Mouse (Mus musculus) B cell, adult 2 months (primary cell): ENCODE data around the gene Ift20.
"Not testable (repeated sequence)": the region's sequence is repeated elsewhere in the genome, so short reads cannot be mapped to it uniquely, and the experiment has no call there.

Experiments
- DNase-seq, 2 experiments: peaks; one replicate each; pipeline ENCODE4 v3.0.0; 2022

Ift20 gene

DNA sequence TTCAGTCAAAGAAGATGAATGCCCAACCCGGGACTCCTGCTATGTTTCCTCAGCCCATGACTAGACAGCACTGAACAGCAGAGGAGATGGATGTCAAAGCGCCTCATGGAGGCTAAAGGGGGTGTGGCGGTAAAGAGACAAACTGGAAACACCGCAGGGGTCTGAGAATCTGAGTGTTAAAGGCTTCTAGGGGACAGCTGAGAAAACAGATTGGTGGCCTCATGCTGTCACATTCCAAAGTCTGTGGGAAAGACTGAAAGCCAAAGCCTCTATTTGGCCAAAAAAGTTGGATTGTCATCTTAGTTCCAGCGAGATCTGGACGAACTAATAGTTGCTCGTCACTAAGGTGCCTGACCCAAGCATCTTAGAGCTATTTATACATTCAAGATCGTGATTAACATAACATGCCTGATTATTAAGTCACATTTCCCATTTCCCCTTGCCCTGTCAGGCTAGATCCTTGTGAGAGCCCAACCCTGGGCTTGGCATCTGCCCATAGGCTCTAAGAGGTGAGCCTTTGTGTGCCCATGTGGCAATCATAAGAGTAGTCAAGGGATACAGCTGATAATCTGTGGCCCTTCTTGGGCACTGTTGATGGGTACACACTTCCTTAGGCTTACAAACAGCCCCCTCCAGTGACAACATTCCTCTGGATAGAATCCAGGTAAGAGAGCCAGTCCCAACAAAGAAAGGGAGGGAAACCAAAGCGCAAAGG lies 12.8 kb upstream of the Ift20 start:
- no peak for DNase-seq

DNA sequence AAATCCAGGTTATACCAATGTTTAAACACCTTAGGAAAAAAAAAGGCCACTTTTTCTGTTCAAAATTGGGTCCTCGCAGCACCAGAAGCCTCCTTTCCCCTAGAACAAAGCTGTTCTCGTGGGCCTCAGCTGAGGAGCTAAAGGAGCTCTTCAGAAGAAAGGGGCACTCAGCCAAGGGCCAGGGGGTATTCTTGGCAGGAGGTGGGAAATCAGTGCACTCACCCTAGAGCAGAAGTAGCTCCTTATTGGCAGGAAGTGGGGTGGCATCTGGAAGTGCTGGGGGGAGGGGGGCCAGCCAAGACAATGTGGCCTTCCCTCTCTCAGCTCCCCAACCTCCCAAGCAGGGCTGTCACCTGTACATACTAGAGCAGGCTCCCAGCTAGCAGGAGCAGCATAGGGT lies 11.3 kb upstream of the Ift20 start:
- no peak for DNase-seq

GRCm38 (mm10) chr11:78528714-78529113 lies 7.4 kb upstream of the Ift20 start:
- DNase-seq: no peak

GRCm38 (mm10) chr11:78530001-78530400 lies 6.2 kb upstream of the Ift20 start:
- DNase-seq: no peak

DNA sequence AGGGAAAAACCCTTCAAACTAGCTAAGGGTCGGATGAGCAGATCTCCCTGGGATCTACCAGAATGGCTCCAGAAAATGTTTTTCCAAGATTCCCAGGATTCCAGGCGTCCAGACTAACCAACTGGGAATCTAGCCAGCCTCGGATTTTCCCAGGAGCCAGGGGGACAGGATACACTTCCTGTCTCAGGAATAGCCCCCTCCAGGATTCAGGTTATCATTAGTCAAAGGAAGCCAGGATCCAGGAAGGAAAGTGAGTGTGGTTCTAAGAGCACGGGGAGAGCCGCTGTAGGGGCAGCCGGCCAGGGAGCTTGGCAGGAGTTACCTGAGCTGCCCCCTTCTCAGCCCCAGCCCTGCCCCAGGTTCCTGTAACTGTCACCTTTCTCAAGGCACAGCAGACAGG lies 5.1 kb upstream of the Ift20 start:
- DNase-seq: no peak

- DNase-seq: not testable (repeated sequence)
Observed at GRCm38 (mm10) chr11:78531515-78531914, 4.6 kb upstream of the Ift20 start.

- DNase-seq: no peak
Observed at GRCm38 (mm10) chr11:78534516-78534915, 1.6 kb upstream of the Ift20 start.

DNA sequence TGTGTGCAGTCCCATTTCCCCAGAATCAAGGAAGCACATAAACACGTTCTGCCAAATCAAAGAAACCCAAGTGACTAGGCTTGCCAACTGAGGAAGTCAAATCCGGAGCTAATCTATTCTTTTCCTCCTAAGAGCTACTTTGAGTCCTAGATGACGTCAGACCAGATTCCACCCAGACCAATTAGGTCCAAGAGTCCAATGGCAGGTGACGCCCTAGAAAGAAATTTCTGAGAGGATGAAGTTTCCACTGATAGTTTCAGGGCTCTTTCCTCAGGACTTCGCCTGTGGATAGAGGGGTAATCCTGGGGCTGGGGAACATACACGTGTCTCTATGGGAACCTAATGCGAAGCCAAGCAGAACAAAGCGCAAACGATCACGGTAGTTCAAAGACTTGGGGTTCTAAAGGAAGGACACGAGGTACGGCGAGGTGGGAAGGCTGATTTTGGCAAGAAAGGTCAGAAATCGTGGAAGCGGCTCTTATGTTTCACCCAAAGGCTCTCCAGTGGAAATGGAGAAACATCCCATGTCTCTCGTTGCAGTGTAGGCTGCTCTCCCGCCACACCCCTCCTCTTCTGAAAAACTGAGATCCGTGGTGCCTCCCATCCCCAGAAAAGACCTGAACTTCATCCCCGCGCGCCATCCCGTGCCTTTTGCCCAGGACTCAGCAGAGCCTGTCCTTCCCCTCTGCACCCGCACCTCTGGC lies 633 bp upstream of the Ift20 start:
- peak; percentile 10 to 23 for DNase-seq

- no peak for DNase-seq
Observed at GRCm38 (mm10) chr11:78536690-78537084, 526 bp downstream of the Ift20 start.

DNA sequence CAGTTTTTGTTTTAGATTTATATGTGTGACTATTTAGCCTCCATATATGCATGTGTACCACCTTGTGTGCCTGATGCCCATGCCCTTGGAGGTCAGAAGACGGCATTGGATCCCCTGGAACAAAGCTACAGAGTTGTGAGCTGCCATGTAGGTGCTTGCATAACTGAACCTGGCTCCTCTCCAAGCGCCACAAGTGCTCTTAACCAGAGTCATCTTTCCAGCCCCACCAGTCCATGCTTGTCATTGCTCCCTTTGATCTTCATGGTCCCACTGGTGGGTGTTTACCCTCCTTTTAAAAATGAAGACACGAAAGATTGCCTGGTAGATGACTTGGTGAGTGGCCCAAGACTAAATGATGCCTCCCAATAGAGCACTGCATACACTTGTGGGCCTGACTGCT lies 4.2 kb downstream of the Ift20 start:
- no peak for DNase-seq

DNA sequence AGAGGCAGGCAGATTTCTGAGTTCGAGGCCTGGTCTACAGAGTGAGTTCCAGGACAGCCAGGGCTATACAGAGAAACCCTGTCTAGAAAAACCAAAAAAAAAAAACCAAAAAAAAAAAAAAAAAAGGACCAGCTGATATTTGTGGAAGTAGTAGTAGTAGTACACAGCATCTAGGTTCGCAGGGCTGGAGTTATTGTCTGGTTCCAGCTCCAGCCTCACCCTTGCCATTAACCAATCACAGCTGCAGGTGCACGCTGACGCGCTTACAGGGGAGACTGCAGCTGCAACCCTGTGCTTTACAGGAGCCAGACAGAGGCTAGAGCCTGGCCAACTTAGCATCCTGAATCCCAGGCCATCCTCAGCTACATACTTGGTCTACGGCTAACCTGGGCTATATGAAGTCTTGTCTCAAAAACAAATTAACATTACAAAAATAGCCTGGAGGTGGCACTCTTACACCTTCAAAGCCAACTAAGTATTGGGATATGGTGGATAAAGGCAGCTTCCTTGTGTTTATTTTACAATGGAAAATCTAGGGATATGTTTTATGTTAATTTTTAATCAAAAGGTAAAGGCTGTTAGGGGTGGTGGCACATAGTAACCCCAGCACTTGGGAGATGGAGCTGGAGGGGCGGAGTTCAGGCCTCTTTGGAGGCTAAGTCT lies 8.4 kb downstream of the Ift20 start:
- no peak for DNase-seq

- DNase-seq: no peak
Observed at GRCm38 (mm10) chr11:78545181-78545580, 9.0 kb downstream of the Ift20 start.

GRCm38 (mm10) chr11:78547718-78548460 lies 11.7 kb downstream of the Ift20 start:
- no peak for DNase-seq

- DNase-seq: no peak
Observed at GRCm38 (mm10) chr11:78549491-78549987, 13.4 kb downstream of the Ift20 start.

- peak; percentile 94 to 95 for DNase-seq
Observed at GRCm38 (mm10) chr11:78550168-78551058, 14.3 kb downstream of the Ift20 start, which contains the start of gene Tmem97. TSS of gene Tmem97 (minus strand) at chr11:78550777.

DNA sequence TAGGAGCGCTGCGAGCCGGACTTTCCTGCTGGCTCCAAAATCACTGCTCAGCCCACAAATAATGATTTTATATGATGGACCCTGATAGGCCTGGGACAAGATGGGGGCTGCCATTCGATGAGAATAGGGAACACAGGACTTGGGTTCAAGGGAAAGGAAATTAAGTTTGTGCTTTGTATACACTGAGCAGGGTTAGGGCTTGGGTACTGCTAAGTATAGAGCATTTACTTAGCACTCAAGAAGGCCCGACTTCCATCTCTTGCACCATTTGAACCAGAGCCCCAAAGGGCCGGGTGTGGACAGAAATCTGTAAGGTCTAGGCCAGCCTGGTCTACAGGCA lies 14.9 kb downstream of the Ift20 start:
- no peak for DNase-seq

DNA sequence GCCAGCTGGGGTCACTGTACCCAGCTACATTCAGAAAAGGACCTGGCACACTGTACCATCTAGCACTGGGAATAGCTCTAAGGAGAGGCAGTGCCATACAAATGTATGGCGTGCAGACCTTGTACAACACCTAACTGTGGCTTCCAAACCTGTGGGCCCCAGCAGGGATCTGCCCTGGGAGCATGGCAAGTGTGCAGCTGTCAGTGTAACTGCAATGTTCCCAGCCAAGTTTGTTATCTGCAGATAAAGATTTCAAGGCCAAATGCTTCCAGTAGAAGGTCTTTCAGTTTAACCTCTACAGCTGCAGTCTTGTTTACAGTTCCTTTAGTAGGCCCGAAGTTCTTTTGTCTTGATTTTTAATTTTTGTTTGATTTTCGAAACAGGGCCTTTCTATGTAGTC lies 19.5 kb downstream of the Ift20 start:
- DNase-seq: no peak

DNA sequence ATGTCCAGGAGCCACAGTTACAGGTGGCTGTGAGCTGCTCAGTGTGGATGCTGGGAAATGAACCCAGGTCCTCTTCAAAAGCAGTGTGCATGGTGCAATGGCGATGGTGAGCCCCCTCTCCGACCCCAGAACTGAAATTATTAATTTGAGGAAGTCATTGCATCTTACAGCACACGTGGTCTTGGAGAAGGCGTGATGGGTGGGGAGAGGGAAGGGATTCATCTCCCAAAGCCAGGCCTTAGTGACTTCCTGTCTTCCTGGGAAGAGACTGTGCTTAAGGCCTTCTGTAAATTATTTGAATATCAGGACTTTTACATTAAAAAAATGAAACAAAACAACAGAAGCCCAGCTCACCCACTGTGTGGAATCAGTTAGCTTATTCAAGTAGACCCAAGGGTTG lies 19.9 kb downstream of the Ift20 start:
- DNase-seq: no peak

DNA sequence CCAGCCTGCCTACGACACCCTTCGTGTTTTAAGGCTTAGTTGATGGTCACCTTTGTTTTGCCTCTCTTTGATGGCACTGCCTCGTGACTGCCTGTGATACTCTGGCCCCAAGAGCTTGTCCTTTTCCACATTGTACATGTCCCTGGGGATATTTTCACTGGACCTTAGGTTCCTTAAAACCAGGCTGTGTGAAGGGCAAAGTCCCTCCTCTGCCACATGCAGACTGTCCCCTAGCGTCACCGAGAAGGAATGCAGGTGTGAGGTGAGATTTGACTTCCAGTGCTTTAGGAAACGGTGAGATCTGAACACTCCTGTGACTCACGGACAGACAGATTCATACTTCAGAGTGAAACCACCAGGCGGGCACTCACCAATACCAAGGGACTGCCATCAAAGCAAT lies 21.1 kb downstream of the Ift20 start:
- DNase-seq: no peak

- DNase-seq: peak; percentile 60 to 66
Observed at GRCm38 (mm10) chr11:78560447-78560846, 24.3 kb downstream of the Ift20 start.

GRCm38 (mm10) chr11:78566775-78567174 lies 30.6 kb downstream of the Ift20 start:
- DNase-seq: no peak

DNA sequence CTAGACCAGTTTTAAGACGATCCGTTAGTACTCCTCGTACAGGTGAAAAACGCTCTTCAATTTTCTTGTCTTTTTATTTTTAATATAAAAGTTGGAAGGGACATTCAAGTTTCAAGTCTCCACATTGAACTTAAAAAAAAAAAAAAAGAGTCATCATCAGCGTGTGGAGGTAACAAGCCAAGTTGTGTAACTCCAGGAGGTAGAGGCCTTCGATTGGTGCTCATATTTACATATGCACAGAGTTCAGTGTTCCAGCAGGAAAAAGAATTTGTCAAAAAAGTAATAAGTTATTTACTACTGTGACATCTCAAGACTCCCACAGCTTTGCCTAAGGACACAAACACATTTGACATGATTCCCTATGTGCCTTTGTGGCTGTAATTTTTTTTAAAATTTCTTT lies 31.5 kb downstream of the Ift20 start:
- no peak for DNase-seq
